Mouse (Mus musculus) neural tube, embryonic 11.5 days (tissue): ENCODE measurements around the gene Nup43. TPM values are rescaled to one million over a fixed set of nuclear protein-coding genes. Genes with fewer than 3 reads are reported as not detected.
A peak's percentile ranks its signal among the peaks of the same experiment; 100 is the strongest.

ENCODE experiments used
- ATAC-seq: fragments of 200-750 bp; cut with Nextera tagmentation; 2 replicates; pipeline ENCODE4 v1.8.0; 2017; ENCODE audit warnings: moderate number of reproducible peaks, mild to moderate bottlenecking, moderate TSS enrichment, moderate library complexity; ENCODE audit not compliant: insufficient read depth, low FRiP score, low TSS enrichment
- DNase-seq: peaks from one replicate; pipeline ENCODE4 v3.0.0-alpha.2; 2015; ENCODE audit warnings: low spot score
- H3K27ac ChIP-seq: fragments of 300-500 bp; sonication (generic); 2 replicates; pipeline ENCODE4 v1.5.1; 2014; ENCODE audit warnings: low read depth, mild to moderate bottlenecking, low read length
- H3K27me3 ChIP-seq: fragments of 300-500 bp; sonication (generic); 2 replicates; pipeline ENCODE4 v1.6.1; 2014; ENCODE audit warnings: mild to moderate bottlenecking, low read length, mixed read lengths; ENCODE audit not compliant: control insufficient read depth, insufficient read depth
- H3K36me3 ChIP-seq: fragments of 300-500 bp; sonication (generic); 2 replicates; pipeline ENCODE4 v1.6.1; 2014; ENCODE audit warnings: mild to moderate bottlenecking, low read length, moderate library complexity, mixed read lengths; ENCODE audit not compliant: control insufficient read depth, insufficient read depth
- H3K4me1 ChIP-seq: fragments of 300-500 bp; sonication (generic); 2 replicates; pipeline ENCODE4 v1.6.1; 2014; ENCODE audit warnings: low read length, mixed read lengths; ENCODE audit not compliant: control insufficient read depth, insufficient read depth
- H3K4me2 ChIP-seq: fragments of 300-500 bp; sonication (generic); 2 replicates; pipeline ENCODE4 v1.6.1; 2014; ENCODE audit warnings: low read depth, mild to moderate bottlenecking, moderate library complexity
- H3K4me3 ChIP-seq: fragments of 300-500 bp; sonication (generic); 2 replicates; pipeline ENCODE4 v1.5.1; 2014; ENCODE audit warnings: low read depth, low read length
- H3K9ac ChIP-seq: fragments of 300-500 bp; sonication (generic); 2 replicates; pipeline ENCODE4 v1.6.1; 2014; ENCODE audit warnings: mild to moderate bottlenecking, low read length
- H3K9me3 ChIP-seq: fragments of 300-500 bp; sonication (generic); 2 replicates; pipeline ENCODE4 v1.6.1; 2016; ENCODE audit warnings: low read length; ENCODE audit not compliant: control insufficient read depth
- WGBS: fragments of 180-500 bp; shearing (Covaris S2); extraction: QIAGEN DNeasy Blood & Tissue Kit; methylation state at CpG from one replicate; pipeline ENCODE4 v1.1.7; 2014; 5-methylcytosine and 5-hydroxymethylcytosine counted together
- polyA plus RNA-seq: library from polyadenylated mRNA; unstranded; fragments of >200 nt; fragmentation: Nextera tagmentation; extraction: Ambion mirVana; gene quantifications from 2 replicates; pipeline ENCODE4 v1.2.1, GENCODE M21; 2014

Nup43 gene
- polyA plus RNA-seq, 1 experiment from 2014 or later, result 57.3 TPM

DNA sequence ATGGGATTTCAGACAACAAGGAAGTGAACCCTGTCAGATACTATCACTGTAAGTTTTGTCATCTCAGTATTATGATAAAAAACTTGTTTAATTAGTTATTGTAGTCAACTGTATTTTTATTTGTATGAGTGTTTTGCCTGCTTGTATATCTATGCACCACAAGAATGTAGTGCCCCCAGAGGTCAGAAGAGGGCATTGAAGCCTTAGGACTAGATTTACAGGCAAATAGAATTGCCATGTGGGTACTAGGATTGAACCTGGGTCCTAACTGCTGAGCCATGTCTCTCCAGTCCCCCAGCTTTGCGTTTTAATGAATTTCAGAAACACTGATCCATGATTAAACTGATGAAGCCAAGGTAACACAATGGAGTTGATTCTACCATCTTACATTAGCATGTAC lies 6.4 kb downstream of the Nup43 start:
- Histone ChIP-seq H3K4me1 (no peaks in the 10 kb centered on the region), H3K27ac (no peak overlapping the region), H3K4me2 (no peak overlapping the region), H3K9ac (no peak overlapping the region), H3K4me3 (no peak overlapping the region), H3K9me3 (no peaks in the 10 kb centered on the region), H3K27me3 (no peaks in the 10 kb centered on the region), H3K36me3 (peaks cover 2% of the 10 kb centered on the region; the same call in 1 of the 2 replicates)
- no peak for DNase-seq
- no peak for ATAC-seq
- WGBS, result 80% methylated on average over 1 of the region's 1 CpGs

DNA sequence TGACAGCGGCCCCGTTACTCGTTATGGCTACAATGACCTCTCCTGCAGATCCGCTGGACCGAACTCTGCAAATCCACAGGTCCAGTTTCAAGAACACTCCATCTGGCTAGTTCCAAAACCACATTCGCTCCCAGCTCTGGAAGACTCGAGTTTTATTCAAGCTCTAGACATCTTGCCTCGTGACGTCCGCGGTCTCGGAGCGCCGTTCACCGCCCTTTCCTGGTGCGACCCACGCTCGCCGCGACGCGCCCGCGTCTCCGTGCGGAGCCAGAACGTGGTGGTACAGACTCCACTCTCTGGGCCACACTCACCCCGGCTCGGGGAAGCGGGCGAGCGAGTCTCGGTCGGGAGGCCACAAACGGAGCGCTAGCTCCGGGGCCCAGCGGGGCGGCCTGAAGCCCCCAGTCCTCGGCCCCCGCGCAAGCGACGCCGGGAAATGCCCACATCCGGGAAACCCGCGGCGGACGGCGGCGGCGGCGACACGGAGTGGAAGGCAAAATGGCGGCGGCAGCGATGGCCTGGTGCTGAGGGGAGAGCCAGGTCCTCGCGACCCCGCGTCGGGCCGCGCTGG lies 13.5 kb downstream of the Nup43 start, which contains the start of the genes Pcmt1 and Lats1:
TSS of gene Pcmt1 (minus strand) at position 406 of the 571 bp plus-strand sequence.
TSS of gene Lats1 (plus strand) at position 484 of the 571 bp plus-strand sequence.
- under 1% methylated on average over 50 of the region's 65 CpGs for WGBS
- ATAC-seq, result peak; percentile 86
- Histone ChIP-seq H3K27ac (peak within 1 kb of the TSS; percentile 93), H3K36me3 (peaks cover 2% of the 10 kb centered on the region; the same call in 1 of the 2 replicates), H3K4me2 (peak within 1 kb of the TSS; percentile 75), H3K27me3 (no peaks in the 10 kb centered on the region), H3K9me3 (no peaks in the 10 kb centered on the region), H3K4me3 (peak within 1 kb of the TSS; percentile 98), H3K9ac (peak within 1 kb of the TSS; percentile 99), H3K4me1 (peaks cover 11% of the 10 kb centered on the region)
- DNase-seq, result peak; percentile 91

DNA sequence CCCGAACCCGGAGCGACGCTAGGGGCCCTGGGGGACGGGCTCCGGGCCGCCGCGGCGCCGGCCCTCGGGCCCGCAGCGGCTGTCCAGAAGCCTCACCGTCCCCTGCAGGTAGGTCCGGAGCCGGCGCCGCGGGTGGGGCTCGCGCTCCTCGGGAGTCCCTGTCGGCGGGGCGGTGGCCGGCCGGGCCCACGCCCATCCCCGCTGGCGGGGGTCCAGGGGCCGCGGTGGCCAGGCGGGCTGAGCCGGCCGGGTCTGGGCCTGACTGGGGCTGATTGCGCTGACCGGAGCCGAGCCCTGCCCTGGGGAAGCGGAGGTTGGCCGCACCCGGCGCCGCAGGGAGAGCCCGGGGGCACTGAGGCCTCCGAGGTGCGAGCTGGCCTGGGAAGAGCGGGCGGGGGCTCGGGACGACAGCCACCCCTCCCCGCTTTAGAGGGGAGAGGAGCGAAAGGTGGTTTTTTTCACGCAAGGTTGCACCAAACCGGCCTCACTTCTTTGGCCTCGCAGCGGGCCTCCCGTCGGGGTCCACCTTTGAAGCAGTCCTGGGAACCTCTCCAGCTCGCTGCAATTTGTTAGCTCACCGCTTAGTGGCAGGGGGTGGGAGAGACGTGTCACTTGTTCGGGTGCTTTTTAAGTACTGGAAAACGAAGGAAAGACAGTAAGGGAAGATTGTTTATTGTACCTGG lies 14.2 kb downstream of the Nup43 start:
- Histone ChIP-seq H3K4me2 (peak overlapping the region; percentile 75), H3K4me3 (peak overlapping the region; percentile 98), H3K36me3 (peaks cover 2% of the 10 kb centered on the region; the same call in 1 of the 2 replicates), H3K4me1 (peaks cover 11% of the 10 kb centered on the region), H3K9ac (peak overlapping the region; percentile 99), H3K27me3 (no peaks in the 10 kb centered on the region), H3K9me3 (no peaks in the 10 kb centered on the region), H3K27ac (peak overlapping the region; percentile 93)
- ATAC-seq (peak; percentile 84), DNase-seq (peak; percentile 70)
- under 1% methylated on average over 44 of the region's 64 CpGs for WGBS

DNA sequence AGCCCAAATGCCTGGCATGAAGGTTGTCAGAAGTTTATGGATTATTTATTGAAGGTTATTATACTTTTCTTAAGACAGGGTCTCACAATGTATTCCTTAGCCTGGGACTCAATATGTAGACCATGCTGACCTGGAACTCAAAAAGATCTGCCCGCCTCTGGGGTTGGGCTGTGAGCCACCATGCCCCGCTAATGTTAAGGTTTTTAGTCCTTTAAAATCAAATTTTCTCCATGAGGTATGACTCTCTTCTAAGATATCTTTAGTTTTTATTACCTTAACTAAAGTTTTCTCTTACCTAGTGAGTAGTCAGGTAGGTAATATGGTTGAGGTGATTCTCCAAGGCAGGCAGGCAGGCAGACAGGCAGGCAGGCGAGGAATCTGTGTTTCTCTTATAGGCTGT lies 14.9 kb downstream of the Nup43 start:
- H3K27ac ChIP-seq, result no peak overlapping the region
- H3K4me2 ChIP-seq, result peak overlapping the region; percentile 75
- H3K36me3 ChIP-seq, result peaks cover 2% of the 10 kb centered on the region; the same call in 1 of the 2 replicates
- H3K4me3 ChIP-seq, result peak overlapping the region; percentile 98
- no peaks in the 10 kb centered on the region for H3K9me3 ChIP-seq
- H3K9ac ChIP-seq, result peak overlapping the region; percentile 99; the same call in 1 of the 2 replicates
- ATAC-seq, result no peak
- DNase-seq, result no peak
- H3K4me1 ChIP-seq, result peaks cover 11% of the 10 kb centered on the region
- H3K27me3 ChIP-seq, result no peaks in the 10 kb centered on the region
- 61% methylated on average over 3 of the region's 3 CpGs for WGBS

DNA sequence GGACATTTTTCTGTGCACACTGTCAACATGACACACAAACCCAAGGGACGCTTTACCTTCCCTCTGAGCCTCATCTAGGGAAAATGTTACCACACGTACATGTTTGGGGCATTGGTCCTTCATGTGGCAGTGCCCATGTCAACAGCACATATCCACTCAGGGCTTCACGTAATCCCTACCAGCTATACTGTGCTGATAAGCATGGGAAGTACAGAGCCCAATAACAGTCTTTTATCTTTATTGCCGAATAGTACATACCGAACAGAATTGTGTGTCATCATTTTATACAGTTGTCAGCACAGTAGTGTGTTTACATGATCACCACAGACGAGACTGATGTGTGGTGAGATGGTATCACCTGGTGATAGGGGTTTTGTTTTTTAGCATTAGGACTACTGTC lies 19.6 kb downstream of the Nup43 start:
- Histone ChIP-seq H3K9ac (no peak overlapping the region), H3K4me3 (no peak overlapping the region), H3K27me3 (no peaks in the 10 kb centered on the region), H3K9me3 (no peaks in the 10 kb centered on the region), H3K4me2 (no peak overlapping the region), H3K4me1 (peaks cover 3% of the 10 kb centered on the region; the same call in 1 of the 2 replicates), H3K27ac (no peak overlapping the region), H3K36me3 (no peaks in the 10 kb centered on the region; the same call in none of the 2 replicates)
- no peak for DNase-seq
- ATAC-seq, result no peak
- WGBS, result 94% methylated on average over 6 of the region's 6 CpGs

DNA sequence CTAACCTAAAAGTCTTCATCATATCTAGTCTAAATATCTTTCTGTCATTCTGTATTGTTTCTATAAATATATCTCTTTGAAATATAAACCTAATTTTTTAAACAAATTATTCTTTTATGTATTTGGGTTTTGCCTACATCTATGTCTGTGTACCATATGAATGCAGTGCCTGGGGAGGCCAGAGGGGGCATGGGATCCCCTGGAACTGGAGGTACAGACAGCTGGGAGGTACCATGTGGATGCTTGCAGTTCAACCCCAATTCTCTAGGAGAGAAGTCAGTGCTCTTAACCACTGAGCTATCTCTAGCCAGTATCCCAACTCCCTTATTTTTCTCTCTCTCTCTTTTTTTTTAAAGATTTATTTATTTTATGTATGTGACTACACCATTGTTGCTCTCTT lies 28.0 kb downstream of the Nup43 start:
- Histone ChIP-seq H3K9ac (no peak overlapping the region), H3K27me3 (no peaks in the 10 kb centered on the region), H3K4me2 (no peak overlapping the region), H3K4me1 (no peaks in the 10 kb centered on the region), H3K4me3 (no peak overlapping the region), H3K9me3 (no peaks in the 10 kb centered on the region), H3K27ac (no peak overlapping the region), H3K36me3 (peaks cover 25% of the 10 kb centered on the region)
- ATAC-seq, result no peak
- DNase-seq, result no peak

DNA sequence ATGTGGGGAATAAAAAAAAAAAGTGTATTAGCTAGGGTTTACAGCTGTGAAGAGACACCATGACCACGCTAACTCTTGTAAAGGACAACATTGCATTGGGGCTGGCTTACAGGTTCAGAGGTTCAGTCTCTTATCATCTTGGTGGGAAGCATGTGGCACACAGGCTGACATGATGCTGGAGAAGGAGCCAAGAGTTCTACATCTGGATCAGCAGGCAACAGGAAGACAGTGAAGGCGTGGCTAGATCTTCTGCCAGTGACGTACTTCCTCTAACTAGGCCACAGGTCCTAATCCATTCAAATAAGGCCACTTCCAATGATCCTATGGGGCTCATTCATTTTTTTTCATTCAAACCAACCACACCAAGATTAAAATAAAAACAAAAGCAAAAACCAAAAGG lies 32.8 kb downstream of the Nup43 start:
- Histone ChIP-seq H3K4me1 (no peaks in the 10 kb centered on the region), H3K9me3 (no peaks in the 10 kb centered on the region), H3K27me3 (no peaks in the 10 kb centered on the region), H3K9ac (no peak overlapping the region), H3K4me2 (no peak overlapping the region), H3K27ac (no peak overlapping the region), H3K4me3 (no peak overlapping the region), H3K36me3 (peaks cover 38% of the 10 kb centered on the region)
- 91% methylated on average over 3 of the region's 3 CpGs for WGBS
- no peak for ATAC-seq
- DNase-seq, result no peak

DNA sequence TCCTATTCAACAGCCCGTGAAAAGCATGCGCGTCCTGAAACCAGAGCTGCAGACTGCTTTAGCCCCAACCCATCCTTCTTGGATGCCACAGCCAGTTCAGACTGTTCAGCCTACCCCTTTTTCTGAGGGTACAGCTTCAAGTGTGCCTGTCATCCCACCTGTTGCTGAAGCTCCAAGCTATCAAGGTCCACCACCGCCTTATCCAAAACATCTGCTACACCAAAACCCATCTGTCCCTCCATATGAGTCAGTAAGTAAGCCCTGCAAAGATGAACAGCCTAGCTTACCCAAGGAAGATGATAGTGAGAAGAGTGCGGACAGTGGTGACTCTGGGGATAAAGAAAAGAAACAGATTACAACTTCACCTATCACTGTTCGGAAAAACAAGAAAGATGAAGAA lies 35.3 kb downstream of the Nup43 start:
- ATAC-seq, result no peak
- Histone ChIP-seq H3K9ac (no peak overlapping the region), H3K4me1 (no peaks in the 10 kb centered on the region), H3K4me2 (no peak overlapping the region), H3K36me3 (peaks cover 37% of the 10 kb centered on the region), H3K27ac (no peak overlapping the region), H3K9me3 (no peaks in the 10 kb centered on the region), H3K4me3 (no peak overlapping the region), H3K27me3 (no peaks in the 10 kb centered on the region)
- no peak for DNase-seq
- 90% methylated on average over 6 of the region's 6 CpGs for WGBS

DNA sequence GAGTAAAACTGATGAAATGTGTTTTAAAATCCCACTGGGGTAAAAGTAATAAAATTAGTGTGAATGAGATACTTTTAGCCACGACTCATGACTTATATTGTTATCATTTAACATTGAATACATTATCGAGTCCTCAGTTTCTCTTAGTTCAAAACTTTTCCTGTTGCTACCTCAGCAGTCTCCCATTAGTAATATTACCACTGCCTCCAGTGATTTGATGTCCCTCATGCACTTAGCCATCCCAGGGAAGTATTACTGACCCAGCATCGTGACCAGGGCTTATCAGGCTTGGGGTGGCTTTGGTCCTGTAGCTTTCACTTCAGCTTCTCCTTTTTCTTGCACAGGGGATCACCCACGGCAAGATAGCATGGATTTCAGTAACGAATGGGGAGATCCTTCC lies 42.8 kb downstream of the Nup43 start:
- ATAC-seq (no peak), DNase-seq (no peak)
- no peak overlapping the region for H3K4me3 ChIP-seq
- 93% methylated on average over 5 of the region's 5 CpGs for WGBS
- H3K27ac ChIP-seq, result no peak overlapping the region
- no peaks in the 10 kb centered on the region for H3K9me3 ChIP-seq
- H3K36me3 ChIP-seq, result peaks cover 13% of the 10 kb centered on the region
- no peaks in the 10 kb centered on the region for H3K27me3 ChIP-seq
- no peak overlapping the region for H3K4me2 ChIP-seq
- no peak overlapping the region for H3K9ac ChIP-seq
- H3K4me1 ChIP-seq, result no peaks in the 10 kb centered on the region
